Mouse (Mus musculus): ENCODE results near the gene Nup160. TPM values are rescaled to one million over a fixed set of nuclear protein-coding genes. Genes with fewer than 3 reads are reported as not detected.

Gene Nup160
- polyA plus RNA-seq, 1 experiment from 2014 or later, result 44.4 TPM

- Histone ChIP-seq H3K27ac (no peak overlapping the region), H3K4me2 (replicated peaks) (no peak overlapping the region), H3K4me3 (no peak overlapping the region), H3K9ac (no peak overlapping the region), H3K36me3 (peaks cover 49% of the 10 kb centered on the region), H3K27me3 (replicated peaks) (no peaks in the 10 kb centered on the region), H3K4me1 (peaks cover 15% of the 10 kb centered on the region), H3K9me3 (no peaks in the 10 kb centered on the region)
- ATAC-seq (ENCODE audit: low FRiP score, low read depth), result no peak
- WGBS, result 87% methylated on average over 6 of the region's 6 CpGs
Observed at GRCm38 (mm10) chr2:90749676-90750459, 72.9 kb downstream of the Nup160 start.

- Histone ChIP-seq H3K36me3 (peaks cover 71% of the 10 kb centered on the region), H3K9ac (no peak overlapping the region)
- no peak for ATAC-seq (ENCODE audit: low FRiP score, low read depth)
Observed at GRCm38 (mm10) chr2:90753565-90753964, 76.5 kb downstream of the Nup160 start.

GRCm38 (mm10) chr2:90754188-90754587 is 77.2 kb downstream of the Nup160 start:
- peaks cover 74% of the 10 kb centered on the region for H3K36me3 ChIP-seq
- no peak for ATAC-seq (ENCODE audit: low FRiP score, low read depth)
- no peak overlapping the region for H3K4me3 ChIP-seq
- no peaks in the 10 kb centered on the region for H3K27me3 ChIP-seq (replicated peaks)
- WGBS, result over 99% methylated on average over 3 of the region's 3 CpGs
- H3K27ac ChIP-seq, result no peak overlapping the region
- no peaks in the 10 kb centered on the region for H3K9me3 ChIP-seq
- no peak overlapping the region for H3K4me2 ChIP-seq (replicated peaks)
- H3K4me1 ChIP-seq, result no peaks in the 10 kb centered on the region
- H3K9ac ChIP-seq, result no peak overlapping the region

More at GRCm38 (mm10) chr2:90753565-90753964, 76.5 kb downstream of the Nup160 start:
- Histone ChIP-seq H3K9me3 (no peaks in the 10 kb centered on the region), H3K27ac (no peak overlapping the region), H3K4me2 (replicated peaks) (no peak overlapping the region), H3K4me1 (no peaks in the 10 kb centered on the region), H3K27me3 (replicated peaks) (no peaks in the 10 kb centered on the region), H3K4me3 (no peak overlapping the region)
- 93% methylated on average over 2 of the region's 2 CpGs for WGBS

GRCm38 (mm10) chr2:90765123-90765522 is 88.1 kb downstream of the Nup160 start:
- 92% methylated on average over 3 of the region's 3 CpGs for WGBS

GRCm38 (mm10) chr2:90781323-90781722 is 104.3 kb downstream of the Nup160 start:
- Histone ChIP-seq H3K4me3 (no peak overlapping the region), H3K9ac (no peak overlapping the region), H3K36me3 (peaks cover 39% of the 10 kb centered on the region), H3K4me2 (replicated peaks) (no peak overlapping the region), H3K27ac (no peak overlapping the region), H3K9me3 (no peaks in the 10 kb centered on the region), H3K27me3 (replicated peaks) (0 out of 2 replicates have a peak, but pooled peaks cover 3% of the 10 kb centered on the region), H3K4me1 (peaks cover 10% of the 10 kb centered on the region)
- 50% methylated on average over 3 of the region's 3 CpGs for WGBS
- ATAC-seq (ENCODE audit: low FRiP score, low read depth), result no peak

More at GRCm38 (mm10) chr2:90765123-90765522, 88.1 kb downstream of the Nup160 start:
- Histone ChIP-seq H3K27me3 (replicated peaks) (no peaks in the 10 kb centered on the region), H3K9ac (no peak overlapping the region), H3K27ac (no peak overlapping the region), H3K4me1 (no peaks in the 10 kb centered on the region), H3K4me2 (replicated peaks) (no peak overlapping the region), H3K9me3 (no peaks in the 10 kb centered on the region), H3K36me3 (peaks cover 89% of the 10 kb centered on the region), H3K4me3 (no peak overlapping the region)
- no peak for ATAC-seq (ENCODE audit: low FRiP score, low read depth)

- Histone ChIP-seq H3K4me1 (peaks cover 10% of the 10 kb centered on the region), H3K36me3 (peaks cover 34% of the 10 kb centered on the region), H3K4me2 (replicated peaks) (no peak overlapping the region), H3K27ac (no peak overlapping the region), H3K9ac (no peak overlapping the region), H3K27me3 (replicated peaks) (0 out of 2 replicates have a peak, but pooled peaks cover 3% of the 10 kb centered on the region), H3K9me3 (no peaks in the 10 kb centered on the region), H3K4me3 (no peak overlapping the region)
- ATAC-seq (ENCODE audit: low FRiP score, low read depth), result no peak
- 48% methylated on average over 2 of the region's 2 CpGs for WGBS
Observed at GRCm38 (mm10) chr2:90781938-90782337, 104.9 kb downstream of the Nup160 start.

GRCm38 (mm10) chr2:90782458-90782857 is 105.4 kb downstream of the Nup160 start, which contains the start of gene Agbl2:
Agbl2 (plus strand) TSS chr2:90782727.
- Histone ChIP-seq H3K9me3 (no peaks in the 10 kb centered on the region), H3K9ac (peak within 1 kb of the TSS; percentile 42; the same call in 1 of the 2 replicates), H3K4me2 (replicated peaks) (peak within 1 kb of the TSS; percentile 64), H3K36me3 (peaks cover 30% of the 10 kb centered on the region), H3K27me3 (replicated peaks) (0 out of 2 replicates have a peak, but pooled peaks cover 3% of the 10 kb centered on the region), H3K4me3 (peak within 1 kb of the TSS; percentile 30), H3K4me1 (peaks cover 10% of the 10 kb centered on the region), H3K27ac (no peak within 1 kb of the TSS)
- ATAC-seq (ENCODE audit: low FRiP score, low read depth), result peak; percentile 49; the same call in 1 of the 2 replicates
- WGBS, result 4% methylated on average over 11 of the region's 11 CpGs

GRCm38 (mm10) chr2:90782901-90783486 is 106.0 kb downstream of the Nup160 start:
- peaks cover 10% of the 10 kb centered on the region for H3K4me1 ChIP-seq
- no peaks in the 10 kb centered on the region for H3K9me3 ChIP-seq
- H3K27ac ChIP-seq, result no peak overlapping the region

More at GRCm38 (mm10) chr2:90782901-90783486, 106.0 kb downstream of the Nup160 start:
- Histone ChIP-seq H3K36me3 (peaks cover 25% of the 10 kb centered on the region), H3K27me3 (replicated peaks) (0 out of 2 replicates have a peak, but pooled peaks cover 3% of the 10 kb centered on the region), H3K9ac (peak overlapping the region; percentile 42; the same call in 1 of the 2 replicates), H3K4me3 (peak overlapping the region; percentile 30), H3K4me2 (replicated peaks) (peak overlapping the region; percentile 64)
- 2% methylated on average over 29 of the region's 29 CpGs for WGBS
- peak; percentile 39; the same call in 1 of the 2 replicates for ATAC-seq (ENCODE audit: low FRiP score, low read depth)

Other genes with a start within 250 kb of the Nup160 start
- gene Ptprj, start 96.6 kb upstream of the Nup160 start, polyA plus RNA-seq (2016; fragmentation: Nextera tagmentation; extraction: Ambion mirVana), result 3.7 and 4.0 TPM in 2 replicates
- gene Fnbp4, start 68.2 kb downstream of the Nup160 start, polyA plus RNA-seq (2016; fragmentation: Nextera tagmentation; extraction: Ambion mirVana), result 130 and 134 TPM in 2 replicates
- 0.22 and 0.28 TPM in 2 replicates for gene Agbl2, start 105.5 kb downstream of the Nup160 start, polyA plus RNA-seq (2016; fragmentation: Nextera tagmentation; extraction: Ambion mirVana)
- gene Mtch2, start 169.9 kb downstream of the Nup160 start, polyA plus RNA-seq (2016; fragmentation: Nextera tagmentation; extraction: Ambion mirVana), result 216 and 237 TPM in 2 replicates
- 62.3 and 74.0 TPM in 2 replicates for gene C1qtnf4, start 208.6 kb downstream of the Nup160 start, polyA plus RNA-seq (2016; fragmentation: Nextera tagmentation; extraction: Ambion mirVana)
- 46.8 and 48.2 TPM in 2 replicates for gene Kbtbd4, start 227.5 kb downstream of the Nup160 start, polyA plus RNA-seq (2016; fragmentation: Nextera tagmentation; extraction: Ambion mirVana)
- 195 and 205 TPM in 2 replicates for gene Ndufs3, start 227.6 kb downstream of the Nup160 start, polyA plus RNA-seq (2016; fragmentation: Nextera tagmentation; extraction: Ambion mirVana)

Data from neural tube, embryonic 12.5 days (tissue).